17 mouse cellular contexts compared by ENCODE assay signal in the genomic region with DNA sequence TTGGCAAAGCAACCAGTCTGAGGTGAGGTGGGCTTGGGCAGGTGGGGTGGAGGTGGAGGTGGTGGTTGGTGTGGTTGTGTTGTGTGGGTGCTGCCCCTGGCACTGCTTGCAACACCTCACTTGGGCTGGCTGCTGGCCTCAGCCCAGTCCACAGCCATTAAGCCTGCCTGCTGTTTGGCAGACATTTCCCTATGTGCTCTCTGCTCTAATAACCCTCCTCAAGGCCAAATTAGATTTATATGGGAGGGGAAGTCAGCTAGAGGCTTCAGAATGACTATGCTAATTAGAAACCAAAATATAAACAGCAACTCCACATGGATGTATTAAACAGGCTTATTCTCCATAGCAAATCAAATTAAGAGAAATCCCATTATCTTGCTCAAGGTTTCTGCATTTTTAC.
DNase-seq lines count a peak whose midpoint lies in the region; ATAC-seq lines count a peak whose summit lies in the region.
"Had no signal": no experiment of that assay in that cellular context is flagged by ENCODE, and none has a peak within 500 bp of the region (broad histone marks: within the 10 kb centered on the region; RNA-seq: fewer than 3 reads in every experiment).

No protein-coding gene starts in this region.

- H3K9ac ChIP-seq in hindbrain, embryonic 14.5 days = no peak overlapping the region
- no peak overlapping the region for H3K9ac ChIP-seq in hindbrain, embryonic 11.5 days (ENCODE audit: low read depth, low read length)
- no peak overlapping the region for H3K9ac ChIP-seq in neural tube, embryonic 12.5 days
- H3K9ac ChIP-seq in midbrain, embryonic 14.5 days (replicated peaks; ENCODE audit: low read length) = no peak overlapping the region
- H3K9ac ChIP-seq: embryonic facial prominence, embryonic 13.5 days; lung, embryonic 14.5 days had no signal

- DNase-seq in hindbrain, embryonic 14.5 days (ENCODE audit: low spot score) = peak; percentile 28
- DNase-seq in hindbrain, embryonic 11.5 days (ENCODE audit: low spot score) = no peak
- no peak for DNase-seq in neural tube, embryonic 10.5 days (ENCODE audit: extremely low spot score, low spot score)
- DNase-seq in midbrain, embryonic 14.5 days = peak; percentile 37
- no peak for DNase-seq in spleen, postnatal 14 days (ENCODE audit: low spot score in 2 of 2)
- DNase-seq: cerebellum, adult 18-20 months; gastrocnemius, adult 2 months; heart, adult 2 months; liver; lung, embryonic 14.5 days; right cerebral cortex, postnatal 25 days had no signal

- H3K9me3 ChIP-seq in hindbrain, embryonic 14.5 days (ENCODE audit: control insufficient read depth, low read length) = no peaks in the 10 kb centered on the region
- H3K9me3 ChIP-seq in hindbrain, embryonic 11.5 days (ENCODE audit: control insufficient read depth, low read length) = no peaks in the 10 kb centered on the region
- H3K9me3 ChIP-seq in neural tube, embryonic 12.5 days = no peaks in the 10 kb centered on the region
- H3K9me3 ChIP-seq in midbrain, embryonic 14.5 days (ENCODE audit: control insufficient read depth, low read length) = no peaks in the 10 kb centered on the region
- H3K9me3 ChIP-seq: embryonic facial prominence, embryonic 13.5 days; forebrain, embryonic 10.5 days had no signal

- H3K4me2 ChIP-seq in hindbrain, embryonic 14.5 days (replicated peaks) = no peak overlapping the region
- H3K4me2 ChIP-seq in hindbrain, embryonic 11.5 days (replicated peaks; ENCODE audit: low read depth, low read length) = no peak overlapping the region
- H3K4me2 ChIP-seq in neural tube, embryonic 12.5 days (replicated peaks) = no peak overlapping the region
- H3K4me2 ChIP-seq in midbrain, embryonic 14.5 days (ENCODE audit: low read length) = no peak overlapping the region
- H3K4me2 ChIP-seq: embryonic facial prominence, embryonic 13.5 days; lung, embryonic 14.5 days had no signal

- no peaks in the 10 kb centered on the region for H3K4me1 ChIP-seq in hindbrain, embryonic 14.5 days (replicated peaks; ENCODE audit: control insufficient read depth, insufficient read depth, low read length)
- no peaks in the 10 kb centered on the region for H3K4me1 ChIP-seq in hindbrain, embryonic 11.5 days (replicated peaks; ENCODE audit: control insufficient read depth, insufficient read depth, low read length)
- H3K4me1 ChIP-seq in neural tube, embryonic 12.5 days = no peaks in the 10 kb centered on the region
- no peaks in the 10 kb centered on the region for H3K4me1 ChIP-seq in midbrain, embryonic 14.5 days (ENCODE audit: control insufficient read depth, insufficient read depth, low read length)
- H3K4me1 ChIP-seq: embryonic facial prominence, embryonic 13.5 days; forebrain, embryonic 10.5 days had no signal

- peak; percentile 75; the same call in 1 of the 2 replicates for ATAC-seq in hindbrain, embryonic 14.5 days (ENCODE audit: low FRiP score)
- no peak for ATAC-seq in hindbrain, embryonic 11.5 days (ENCODE audit: low FRiP score)
- peak; percentile 53 for ATAC-seq in neural tube, embryonic 12.5 days (ENCODE audit: low FRiP score, low read depth)
- peak; percentile 55; the same call in 1 of the 2 replicates for ATAC-seq in midbrain, embryonic 14.5 days (ENCODE audit: low FRiP score, low TSS enrichment)
- ATAC-seq in megakaryocyte, adult 5-6 weeks (ENCODE audit: poor library complexity, severe bottlenecking) = no peak

- no peak overlapping the region for H3K27ac ChIP-seq in hindbrain, embryonic 14.5 days
- no peak overlapping the region for H3K27ac ChIP-seq in hindbrain, embryonic 11.5 days (ENCODE audit: low read depth, low read length)
- H3K27ac ChIP-seq in neural tube, embryonic 12.5 days = no peak overlapping the region
- H3K27ac ChIP-seq in midbrain, embryonic 14.5 days (replicated peaks; ENCODE audit: low read depth, low read length) = no peak overlapping the region
- H3K27ac ChIP-seq: embryonic facial prominence, embryonic 13.5 days; forebrain, embryonic 10.5 days; gastrocnemius, adult 2 months; heart, adult 2 months; kidney, postnatal 0 days had no signal

- H3K36me3 ChIP-seq in hindbrain, embryonic 14.5 days (replicated peaks; ENCODE audit: control insufficient read depth, insufficient read depth) = no peaks in the 10 kb centered on the region
- no peaks in the 10 kb centered on the region for H3K36me3 ChIP-seq in hindbrain, embryonic 11.5 days (ENCODE audit: control insufficient read depth, insufficient read depth, low read length)
- no peaks in the 10 kb centered on the region for H3K36me3 ChIP-seq in neural tube, embryonic 12.5 days
- no peaks in the 10 kb centered on the region for H3K36me3 ChIP-seq in midbrain, embryonic 14.5 days (ENCODE audit: control insufficient read depth, insufficient read depth, low read length)
- H3K36me3 ChIP-seq: embryonic facial prominence, embryonic 13.5 days; forebrain, embryonic 10.5 days had no signal

- H3K27me3 ChIP-seq in hindbrain, embryonic 14.5 days (ENCODE audit: control insufficient read depth, insufficient read depth, low read length) = no peaks in the 10 kb centered on the region
- no peaks in the 10 kb centered on the region for H3K27me3 ChIP-seq in hindbrain, embryonic 11.5 days (ENCODE audit: control insufficient read depth, insufficient read depth, low read length)
- H3K27me3 ChIP-seq in neural tube, embryonic 12.5 days (replicated peaks) = no peaks in the 10 kb centered on the region
- no peaks in the 10 kb centered on the region for H3K27me3 ChIP-seq in midbrain, embryonic 14.5 days (ENCODE audit: control insufficient read depth, insufficient read depth, low read length)
- H3K27me3 ChIP-seq: embryonic facial prominence, embryonic 13.5 days had no signal

- no peak overlapping the region for H3K4me3 ChIP-seq in hindbrain, embryonic 14.5 days (replicated peaks; ENCODE audit: low read length)
- H3K4me3 ChIP-seq in hindbrain, embryonic 11.5 days (ENCODE audit: low read depth, low read length) = no peak overlapping the region
- H3K4me3 ChIP-seq in neural tube, embryonic 12.5 days = no peak overlapping the region
- H3K4me3 ChIP-seq in midbrain, embryonic 14.5 days (replicated peaks; ENCODE audit: low read depth, low read length) = no peak overlapping the region
- H3K4me3 ChIP-seq: embryonic facial prominence, embryonic 13.5 days; forebrain, embryonic 10.5 days; gastrocnemius, adult 2 months; heart, adult 2 months; myocyte had no signal

Comparison
In these comparisons a context has a peak if more than half of its experiments do, and no peak if none do; other contexts are left out.
1. ATAC-seq: peak in hindbrain, embryonic 14.5 days (single experiment), neural tube, embryonic 12.5 days (single experiment) and midbrain, embryonic 14.5 days (single experiment); none in hindbrain, embryonic 11.5 days (single experiment) and megakaryocyte, adult 5-6 weeks (single experiment).
2. DNase-seq: peak in hindbrain, embryonic 14.5 days (single experiment) and midbrain, embryonic 14.5 days (single experiment); none in hindbrain, embryonic 11.5 days (single experiment), neural tube, embryonic 10.5 days (single experiment) and spleen, postnatal 14 days (0 of 2).